Mouse (Mus musculus) bone marrow macrophage, adult 2 months (primary cell): ENCODE measurements at regions not wholly inside any gene's neighbourhood (a gene's known extent, or its start where the extent isn't known, plus 50 kb on each side); places are given as distances from the start of the nearest gene placed in this dataset.

ENCODE experiments used
- CTCF ChIP-seq: IDR thresholded peaks from 2 replicates; pipeline ENCODE4 v1.5.1; 2012; ENCODE audit warnings: low read depth, mild to moderate bottlenecking, low read length, moderate library complexity
- POLR2A ChIP-seq: IDR thresholded peaks from 2 replicates; pipeline ENCODE4 v1.6.1; 2012; ENCODE audit warnings: mild to moderate bottlenecking, low read depth, low read length, borderline replicate concordance

- TF ChIP-seq CTCF (no peak), POLR2A (no peak)
Observed at GRCm38 (mm10) chr14:48371766-48372165, 74.2 kb upstream of the Tmem260 start.
